Mouse (Mus musculus): ENCODE measurements around the gene Clic3.

GRCm38 (mm10) chr2:25452951-25453350 lies 3.7 kb upstream of the Clic3 start:
- no peak for TF ChIP-seq CTCF (IDR thresholded peaks at IDR 0.05; ENCODE audit: low read depth)
- TF ChIP-seq EP300 (IDR thresholded peaks at IDR 0.05; ENCODE audit: low read depth) = no peak
